Mouse (Mus musculus): ENCODE results near the gene Sav1. TPM values are rescaled to one million over a fixed set of nuclear protein-coding genes. Genes with fewer than 3 reads are reported as not detected.

The Sav1 gene
- polyA plus RNA-seq, 2 experiments, result 11.0 to 57.2 TPM

DNA sequence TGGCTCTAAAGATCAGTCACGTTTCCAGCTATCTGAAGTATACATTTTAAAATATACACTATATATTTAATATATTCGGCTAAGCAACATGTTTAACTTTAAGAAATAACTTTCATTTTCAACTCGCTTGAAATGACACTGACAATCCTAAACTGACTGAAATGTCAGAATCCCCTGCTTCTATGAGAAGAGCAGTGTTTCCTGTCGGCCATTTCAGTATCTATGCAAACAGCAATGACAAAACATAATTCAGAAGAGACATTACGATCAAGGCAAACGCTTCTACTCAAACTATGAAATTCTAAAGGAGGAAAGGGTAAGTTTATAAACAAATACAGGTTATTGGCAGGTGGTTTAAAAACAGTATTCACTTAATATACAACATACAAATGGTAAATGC, 10.1 kb downstream of the Sav1 start:
- TF ChIP-seq POLR2A (IDR thresholded peaks at IDR 0.05; ENCODE audit: borderline replicate concordance, extremely low read depth, insufficient read depth, insufficient read length), result no peak
- Histone ChIP-seq H3K27ac (replicated peaks; ENCODE audit: low read depth, low read length) (no peak overlapping the region), H3K9me3 (ENCODE audit: control insufficient read depth, low read length) (no peaks in the 10 kb centered on the region), H3K9ac (ENCODE audit: low read depth, low read length, severe bottlenecking) (no peak overlapping the region), H3K4me1 (ENCODE audit: control insufficient read depth, insufficient read depth, low read length) (no peaks in the 10 kb centered on the region), H3K4me3 (replicated peaks; ENCODE audit: low read length) (no peak overlapping the region), H3K27me3 (ENCODE audit: control insufficient read depth, insufficient read depth, low read length) (no peaks in the 10 kb centered on the region), H3K4me2 (replicated peaks; ENCODE audit: low read depth, low read length, severe bottlenecking) (no peak overlapping the region), H3K36me3 (ENCODE audit: control insufficient read depth, insufficient read depth, low read length) (peaks cover 39% of the 10 kb centered on the region)
- ATAC-seq (ENCODE audit: low FRiP score, low read depth) (no peak), DNase-seq (ENCODE audit: low spot score) (no peak)
- WGBS, result 86% methylated on average over 6 of the region's 6 CpGs

DNA sequence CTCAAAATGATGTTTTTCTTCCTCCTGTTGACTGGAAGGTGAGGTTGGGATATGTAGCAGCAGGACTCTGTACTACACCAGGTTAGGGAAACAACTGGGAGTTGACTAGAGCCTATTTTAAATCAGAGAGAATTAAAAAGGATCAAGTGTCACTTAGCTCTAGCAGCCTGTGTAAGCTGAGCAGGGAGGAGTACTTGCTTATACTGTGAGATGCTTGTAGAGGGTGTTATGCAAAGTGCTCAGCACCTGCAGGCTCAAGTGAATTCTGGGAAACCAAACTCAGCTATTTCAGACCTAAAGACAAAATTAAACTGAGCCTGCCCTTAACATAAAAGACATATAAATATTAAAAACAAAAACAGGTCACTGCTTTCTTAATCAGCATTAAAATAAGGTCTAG, 13.1 kb downstream of the Sav1 start:
- Histone ChIP-seq H3K9ac (ENCODE audit: low read depth, low read length, severe bottlenecking) (no peak overlapping the region), H3K4me3 (replicated peaks; ENCODE audit: low read length) (no peak overlapping the region), H3K4me1 (ENCODE audit: control insufficient read depth, insufficient read depth, low read length) (no peaks in the 10 kb centered on the region), H3K4me2 (replicated peaks; ENCODE audit: low read depth, low read length, severe bottlenecking) (no peak overlapping the region), H3K9me3 (ENCODE audit: control insufficient read depth, low read length) (no peaks in the 10 kb centered on the region), H3K27ac (replicated peaks; ENCODE audit: low read depth, low read length) (no peak overlapping the region), H3K36me3 (ENCODE audit: control insufficient read depth, insufficient read depth, low read length) (peaks cover 49% of the 10 kb centered on the region), H3K27me3 (ENCODE audit: control insufficient read depth, insufficient read depth, low read length) (no peaks in the 10 kb centered on the region)
- no peak for ATAC-seq (ENCODE audit: low FRiP score, low read depth)
- TF ChIP-seq POLR2A (IDR thresholded peaks at IDR 0.05; ENCODE audit: borderline replicate concordance, extremely low read depth, insufficient read depth, insufficient read length), result no peak
- no peak for DNase-seq (ENCODE audit: low spot score)

DNA sequence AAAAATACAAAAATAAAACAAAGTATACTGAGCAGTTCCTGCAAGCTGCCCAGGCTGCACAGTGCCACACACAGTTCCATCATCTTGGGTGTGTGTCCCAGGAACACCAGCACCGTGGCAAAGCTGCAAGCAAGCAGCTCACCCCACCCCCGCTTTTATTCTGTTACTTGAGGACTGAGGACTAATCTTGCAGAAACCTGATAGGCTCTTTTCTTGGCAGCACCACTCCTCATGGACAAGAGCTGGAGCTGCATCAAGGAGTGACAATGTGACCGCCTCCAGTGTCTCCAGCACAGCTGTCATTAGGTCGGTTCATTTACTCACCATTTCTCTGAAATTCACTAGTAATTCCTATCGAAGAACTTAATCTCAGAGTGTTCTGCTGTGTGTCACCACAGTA, 18.6 kb downstream of the Sav1 start:
- no peak overlapping the region for H3K4me2 ChIP-seq (replicated peaks; ENCODE audit: low read depth, low read length, severe bottlenecking)

DNA sequence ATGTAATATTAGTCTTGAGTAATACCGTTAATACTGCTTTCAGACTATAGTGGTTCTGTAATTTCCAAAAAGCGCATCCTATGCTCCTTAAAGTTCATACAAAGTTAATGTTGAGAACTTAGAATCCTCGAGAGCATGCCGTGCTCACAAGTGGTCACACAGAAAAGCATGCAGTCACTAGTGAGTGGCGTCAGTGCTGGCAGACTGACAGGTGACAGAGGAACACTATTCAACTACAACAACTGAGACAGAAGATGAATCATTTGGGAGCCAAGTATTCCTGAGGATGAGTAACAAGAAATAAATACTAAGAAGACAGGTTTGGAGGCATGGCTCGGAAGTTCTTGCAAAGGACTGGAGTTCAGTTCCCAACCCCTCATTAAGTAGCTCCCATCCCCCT, 19.7 kb downstream of the Sav1 start:
- DNase-seq (ENCODE audit: low spot score) (no peak), ATAC-seq (ENCODE audit: low FRiP score, low read depth) (no peak)
- Histone ChIP-seq H3K9me3 (ENCODE audit: control insufficient read depth, low read length) (no peaks in the 10 kb centered on the region), H3K4me1 (ENCODE audit: control insufficient read depth, insufficient read depth, low read length) (no peaks in the 10 kb centered on the region), H3K27ac (replicated peaks; ENCODE audit: low read depth, low read length) (no peak overlapping the region), H3K9ac (ENCODE audit: low read depth, low read length, severe bottlenecking) (no peak overlapping the region), H3K36me3 (ENCODE audit: control insufficient read depth, insufficient read depth, low read length) (peaks cover 81% of the 10 kb centered on the region), H3K4me2 (replicated peaks; ENCODE audit: low read depth, low read length, severe bottlenecking) (no peak overlapping the region), H3K27me3 (ENCODE audit: control insufficient read depth, insufficient read depth, low read length) (no peaks in the 10 kb centered on the region), H3K4me3 (replicated peaks; ENCODE audit: low read length) (no peak overlapping the region)
- 88% methylated on average over 6 of the region's 6 CpGs for WGBS
- TF ChIP-seq POLR2A (IDR thresholded peaks at IDR 0.05; ENCODE audit: borderline replicate concordance, extremely low read depth, insufficient read depth, insufficient read length), result no peak

More for the DNA sequence above, 18.6 kb downstream of the Sav1 start:
- H3K9ac ChIP-seq (ENCODE audit: low read depth, low read length, severe bottlenecking), result no peak overlapping the region
- H3K27me3 ChIP-seq (ENCODE audit: control insufficient read depth, insufficient read depth, low read length), result no peaks in the 10 kb centered on the region
- WGBS, result 78% methylated on average over 5 of the region's 5 CpGs
- no peak overlapping the region for H3K4me3 ChIP-seq (replicated peaks; ENCODE audit: low read length)
- no peaks in the 10 kb centered on the region for H3K4me1 ChIP-seq (ENCODE audit: control insufficient read depth, insufficient read depth, low read length)
- H3K36me3 ChIP-seq (ENCODE audit: control insufficient read depth, insufficient read depth, low read length), result peaks cover 77% of the 10 kb centered on the region
- H3K27ac ChIP-seq (replicated peaks; ENCODE audit: low read depth, low read length), result no peak overlapping the region
- H3K9me3 ChIP-seq (ENCODE audit: control insufficient read depth, low read length), result no peaks in the 10 kb centered on the region
- no peak for TF ChIP-seq POLR2A (IDR thresholded peaks at IDR 0.05; ENCODE audit: borderline replicate concordance, extremely low read depth, insufficient read depth, insufficient read length)
- peak; percentile 19; the same call in 1 of the 2 replicates for ATAC-seq (ENCODE audit: low FRiP score, low read depth)
- peak; percentile 4 for DNase-seq (ENCODE audit: low spot score)

DNA sequence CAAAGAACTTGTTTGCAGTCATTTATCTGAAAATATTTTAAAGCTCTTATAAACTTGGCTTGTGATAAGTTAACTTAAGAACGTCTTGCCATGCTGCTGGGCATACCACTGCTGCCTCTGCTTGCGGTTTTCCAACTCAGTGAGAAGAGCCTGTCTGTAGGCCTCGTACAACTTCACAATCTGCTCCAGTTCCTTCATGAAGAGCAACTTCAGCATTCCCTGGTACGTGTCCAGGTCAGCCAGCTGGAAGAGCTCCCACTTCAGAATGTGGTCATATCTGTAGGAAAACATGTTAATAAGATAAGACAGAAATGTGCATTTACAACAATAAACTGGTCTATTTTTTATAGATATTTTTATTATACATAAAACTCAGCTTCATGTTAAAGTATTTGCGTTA, 20.7 kb downstream of the Sav1 start:
- Histone ChIP-seq H3K9me3 (ENCODE audit: control insufficient read depth, low read length) (no peaks in the 10 kb centered on the region), H3K36me3 (ENCODE audit: control insufficient read depth, insufficient read depth, low read length) (peaks cover 81% of the 10 kb centered on the region), H3K27ac (replicated peaks; ENCODE audit: low read depth, low read length) (no peak overlapping the region), H3K9ac (ENCODE audit: low read depth, low read length, severe bottlenecking) (no peak overlapping the region), H3K4me1 (ENCODE audit: control insufficient read depth, insufficient read depth, low read length) (no peaks in the 10 kb centered on the region), H3K27me3 (ENCODE audit: control insufficient read depth, insufficient read depth, low read length) (no peaks in the 10 kb centered on the region), H3K4me3 (replicated peaks; ENCODE audit: low read length) (no peak overlapping the region), H3K4me2 (replicated peaks; ENCODE audit: low read depth, low read length, severe bottlenecking) (no peak overlapping the region)
- no peak for TF ChIP-seq POLR2A (IDR thresholded peaks at IDR 0.05; ENCODE audit: borderline replicate concordance, extremely low read depth, insufficient read depth, insufficient read length)
- 79% methylated on average over 5 of the region's 5 CpGs for WGBS
- no peak for DNase-seq (ENCODE audit: low spot score)
- no peak for ATAC-seq (ENCODE audit: low FRiP score, low read depth)

DNA sequence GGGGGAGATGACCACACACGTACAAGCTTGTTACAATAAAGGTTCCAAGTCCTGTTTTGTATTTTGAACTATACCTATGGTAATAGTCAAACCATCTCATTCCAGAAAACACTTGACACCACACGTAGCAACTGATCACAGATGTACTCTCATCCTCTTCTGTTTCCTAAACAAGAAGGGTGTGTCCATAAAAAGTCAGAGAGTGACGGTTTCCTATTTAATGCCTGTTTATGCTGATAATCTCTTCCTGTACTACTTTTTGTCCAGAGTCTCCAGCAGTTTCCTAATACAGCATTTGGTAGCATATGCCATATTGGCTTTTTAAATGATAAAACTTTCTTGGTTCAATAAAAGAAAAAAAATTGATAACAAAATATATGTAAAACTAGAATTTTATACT, 21.2 kb downstream of the Sav1 start:
- ATAC-seq (ENCODE audit: low FRiP score, low read depth) (no peak), DNase-seq (ENCODE audit: low spot score) (no peak)
- H3K9ac ChIP-seq (ENCODE audit: low read depth, low read length, severe bottlenecking), result no peak overlapping the region
- no peak overlapping the region for H3K4me2 ChIP-seq (replicated peaks; ENCODE audit: low read depth, low read length, severe bottlenecking)
- H3K9me3 ChIP-seq (ENCODE audit: control insufficient read depth, low read length), result no peaks in the 10 kb centered on the region
- H3K4me3 ChIP-seq (replicated peaks; ENCODE audit: low read length), result no peak overlapping the region
- no peak for TF ChIP-seq POLR2A (IDR thresholded peaks at IDR 0.05; ENCODE audit: borderline replicate concordance, extremely low read depth, insufficient read depth, insufficient read length)
- H3K27ac ChIP-seq (replicated peaks; ENCODE audit: low read depth, low read length), result no peak overlapping the region
- no peaks in the 10 kb centered on the region for H3K4me1 ChIP-seq (ENCODE audit: control insufficient read depth, insufficient read depth, low read length)
- peaks cover 79% of the 10 kb centered on the region for H3K36me3 ChIP-seq (ENCODE audit: control insufficient read depth, insufficient read depth, low read length)
- 77% methylated on average over 3 of the region's 3 CpGs for WGBS
- H3K27me3 ChIP-seq (ENCODE audit: control insufficient read depth, insufficient read depth, low read length), result no peaks in the 10 kb centered on the region

Data from limb, embryonic 14.5 days (tissue).